Mouse (Mus musculus): ENCODE measurements around the gene Styxl1. TPM values are rescaled to one million over a fixed set of nuclear protein-coding genes. Genes with fewer than 3 reads are reported as not detected.

Styxl1 gene
- polyA plus RNA-seq, 1 experiment from 2014 or later = not detected

GRCm38 (mm10) chr5:135800927-135801326 is 22.7 kb upstream of the Styxl1 start:
- Histone ChIP-seq H3K36me3 (no peaks in the 10 kb centered on the region), H3K27me3 (no peaks in the 10 kb centered on the region), H3K9ac (peak overlapping the region; percentile 42; the same call in 1 of the 2 replicates), H3K4me2 (replicated peaks) (no peak overlapping the region), H3K4me3 (no peak overlapping the region), H3K9me3 (replicated peaks) (no peaks in the 10 kb centered on the region), H3K27ac (peak overlapping the region; percentile 70), H3K4me1 (peaks cover 21% of the 10 kb centered on the region)
- WGBS = 0% methylated on average over 6 of the region's 6 CpGs
- peak; percentile 68 for ATAC-seq (ENCODE audit: low FRiP score)

DNA sequence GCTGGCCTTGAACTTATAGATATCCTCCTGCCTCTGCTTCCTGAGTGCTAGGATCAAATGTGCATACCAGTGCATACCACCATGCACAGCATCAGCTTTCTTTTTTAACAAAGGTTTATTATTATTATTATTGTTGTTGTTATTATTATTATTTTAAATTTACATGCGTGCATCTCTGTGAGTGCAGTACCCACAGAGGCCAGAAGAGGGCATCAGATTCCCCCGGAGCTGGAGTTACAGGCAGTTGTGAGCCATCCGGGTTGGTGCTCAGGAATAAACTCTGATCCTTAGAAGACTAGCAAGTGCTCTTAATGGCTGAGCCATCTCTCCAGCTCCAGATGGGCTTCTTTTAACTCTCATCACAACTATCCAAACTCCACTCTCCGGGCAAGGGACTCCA is 21.6 kb upstream of the Styxl1 start:
- no peak overlapping the region for H3K4me3 ChIP-seq
- H3K27me3 ChIP-seq = no peaks in the 10 kb centered on the region
- H3K27ac ChIP-seq = 0 out of 2 replicates have a peak overlapping the region, but pooled peaks have one; percentile 70
- H3K9me3 ChIP-seq (replicated peaks) = no peaks in the 10 kb centered on the region
- H3K36me3 ChIP-seq = no peaks in the 10 kb centered on the region
- peaks cover 23% of the 10 kb centered on the region for H3K4me1 ChIP-seq
- H3K4me2 ChIP-seq (replicated peaks) = no peak overlapping the region
- H3K9ac ChIP-seq = no peak overlapping the region
- ATAC-seq (ENCODE audit: low FRiP score) = no peak
- WGBS = 37% methylated on average over 4 of the region's 4 CpGs

- Histone ChIP-seq H3K27ac (peak overlapping the region; percentile 89), H3K9me3 (replicated peaks) (no peaks in the 10 kb centered on the region), H3K27me3 (no peaks in the 10 kb centered on the region), H3K4me3 (peak overlapping the region; percentile 16; the same call in 1 of the 2 replicates), H3K4me2 (replicated peaks) (peak overlapping the region; percentile 43), H3K9ac (peak overlapping the region; percentile 47; the same call in 1 of the 2 replicates), H3K36me3 (peaks cover 24% of the 10 kb centered on the region), H3K4me1 (peaks cover 12% of the 10 kb centered on the region)
- 12% methylated on average over 5 of the region's 5 CpGs for WGBS
- ATAC-seq (ENCODE audit: low FRiP score) = no peak; the same call in 1 of the 2 replicates
Observed at GRCm38 (mm10) chr5:135794859-135795181, 16.6 kb upstream of the Styxl1 start.

DNA sequence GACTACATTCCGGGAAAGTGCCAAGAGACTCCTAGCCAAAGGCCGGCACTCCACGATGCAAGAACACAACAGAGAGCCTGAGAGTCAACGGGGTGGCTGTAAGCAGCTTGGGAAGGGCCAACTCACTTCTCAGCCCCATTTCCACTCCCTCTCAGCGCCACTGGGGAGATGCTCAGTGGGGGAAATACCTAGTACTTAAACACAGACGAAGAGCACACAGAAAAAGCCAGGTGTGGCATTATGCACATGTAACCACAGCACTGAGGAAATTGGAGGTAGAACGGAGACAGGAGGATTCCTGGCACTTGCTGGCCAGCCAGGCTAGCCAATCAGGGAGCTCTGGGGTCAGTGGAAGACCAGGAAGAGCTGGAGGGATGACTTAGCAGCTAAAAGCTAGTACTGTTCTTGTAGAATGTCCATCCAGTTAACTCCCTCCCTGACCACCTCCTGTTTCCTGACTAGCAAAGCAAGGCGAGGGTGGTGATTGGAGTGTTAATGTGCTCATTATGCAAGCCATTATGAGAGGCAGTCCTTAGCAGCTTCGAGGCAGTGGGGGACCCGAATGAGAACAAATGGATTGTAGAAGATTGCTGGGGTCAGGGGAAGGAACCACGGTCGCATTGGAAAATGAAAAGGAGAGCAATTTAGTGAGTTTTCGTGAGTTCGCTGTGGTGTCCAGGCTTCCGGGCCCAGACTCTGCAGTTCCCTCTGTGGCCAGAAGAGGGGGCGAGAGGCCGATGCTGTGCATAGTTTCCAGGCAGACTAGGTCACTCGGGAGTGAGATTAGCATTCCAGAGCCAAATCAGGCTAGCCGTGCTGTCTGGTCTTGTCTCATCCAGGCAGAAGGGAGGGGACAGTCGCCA is 16.0 kb upstream of the Styxl1 start:
- Histone ChIP-seq H3K9me3 (replicated peaks) (no peaks in the 10 kb centered on the region), H3K4me2 (replicated peaks) (peak overlapping the region; percentile 43), H3K4me3 (peak overlapping the region; percentile 16; the same call in 1 of the 2 replicates), H3K9ac (peak overlapping the region; percentile 47; the same call in 1 of the 2 replicates), H3K27ac (peak overlapping the region; percentile 89), H3K36me3 (peaks cover 30% of the 10 kb centered on the region), H3K27me3 (no peaks in the 10 kb centered on the region), H3K4me1 (peaks cover 12% of the 10 kb centered on the region)
- ATAC-seq (ENCODE audit: low FRiP score) = peak; percentile 94
- 9% methylated on average over 20 of the region's 20 CpGs for WGBS

DNA sequence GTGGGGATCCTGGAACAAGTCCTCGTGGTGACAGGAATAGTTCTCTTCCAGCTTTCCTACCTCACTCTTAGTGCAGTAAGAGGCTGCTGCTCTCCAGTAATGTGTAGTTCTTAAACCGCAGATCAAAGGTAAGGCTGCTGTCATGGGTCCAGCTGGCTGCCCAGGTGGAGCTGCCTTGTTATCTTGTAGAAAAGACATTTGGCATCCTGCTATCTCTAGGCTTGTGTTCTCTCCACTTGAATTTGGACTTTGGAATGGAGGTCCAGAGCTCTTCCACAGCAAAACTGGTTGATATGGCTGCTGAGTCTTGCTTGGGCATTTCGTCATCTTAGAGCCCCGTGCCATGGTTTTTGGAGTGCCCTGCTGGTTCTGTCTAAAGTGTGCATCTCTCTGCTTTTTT is 4.7 kb upstream of the Styxl1 start:
- no peak for ATAC-seq (ENCODE audit: low FRiP score)
- Histone ChIP-seq H3K36me3 (peaks cover 63% of the 10 kb centered on the region), H3K9ac (no peak overlapping the region), H3K27ac (no peak overlapping the region), H3K9me3 (replicated peaks) (no peaks in the 10 kb centered on the region), H3K4me2 (replicated peaks) (no peak overlapping the region), H3K27me3 (no peaks in the 10 kb centered on the region), H3K4me1 (peaks cover 17% of the 10 kb centered on the region), H3K4me3 (no peak overlapping the region)
- 92% methylated on average over 4 of the region's 4 CpGs for WGBS

- Histone ChIP-seq H3K4me2 (replicated peaks) (peak overlapping the region; percentile 87; the same call in 1 of the 2 replicates), H3K36me3 (peaks cover 38% of the 10 kb centered on the region), H3K9ac (no peak overlapping the region), H3K27me3 (no peaks in the 10 kb centered on the region), H3K27ac (no peak overlapping the region), H3K4me1 (peaks cover 22% of the 10 kb centered on the region), H3K9me3 (replicated peaks) (no peaks in the 10 kb centered on the region), H3K4me3 (no peak overlapping the region)
- ATAC-seq (ENCODE audit: low FRiP score) = no peak
- WGBS = 79% methylated on average over 8 of the region's 8 CpGs
Observed at GRCm38 (mm10) chr5:135780331-135780730, 2.1 kb upstream of the Styxl1 start.

- Histone ChIP-seq H3K4me3 (peak within 1 kb of the TSS; percentile 84), H3K27ac (peak within 1 kb of the TSS; percentile 94), H3K4me2 (replicated peaks) (peak within 1 kb of the TSS; percentile 87), H3K4me1 (peaks cover 22% of the 10 kb centered on the region), H3K27me3 (no peaks in the 10 kb centered on the region), H3K9ac (peak within 1 kb of the TSS; percentile 93), H3K9me3 (replicated peaks) (no peaks in the 10 kb centered on the region), H3K36me3 (peaks cover 22% of the 10 kb centered on the region)
- WGBS = 2% methylated on average over 70 of the region's 70 CpGs
- ATAC-seq (ENCODE audit: low FRiP score) = peak; percentile 97
Observed at GRCm38 (mm10) chr5:135778471-135779445, 573 bp upstream of the Styxl1 start, which contains the start of gene Mdh2. Mdh2 (plus strand) TSS chr5:135778480.

- WGBS = 83% methylated on average over 4 of the region's 4 CpGs
- no peak overlapping the region for H3K9ac ChIP-seq
- peaks cover 1% of the 10 kb centered on the region for H3K36me3 ChIP-seq
- no peaks in the 10 kb centered on the region for H3K9me3 ChIP-seq (replicated peaks)
- no peak for ATAC-seq (ENCODE audit: low FRiP score)
- peaks cover 22% of the 10 kb centered on the region for H3K4me1 ChIP-seq
- H3K4me3 ChIP-seq = no peak overlapping the region
- H3K27ac ChIP-seq = no peak overlapping the region
- H3K4me2 ChIP-seq (replicated peaks) = no peak overlapping the region
- no peaks in the 10 kb centered on the region for H3K27me3 ChIP-seq
Observed at GRCm38 (mm10) chr5:135776546-135776945, 1.6 kb downstream of the Styxl1 start.

- Histone ChIP-seq H3K4me2 (replicated peaks) (no peak overlapping the region), H3K9ac (no peak overlapping the region), H3K36me3 (no peaks in the 10 kb centered on the region), H3K27me3 (no peaks in the 10 kb centered on the region), H3K4me1 (peaks cover 3% of the 10 kb centered on the region), H3K27ac (no peak overlapping the region), H3K9me3 (replicated peaks) (no peaks in the 10 kb centered on the region), H3K4me3 (no peak overlapping the region)
- no peak for ATAC-seq (ENCODE audit: low FRiP score)
- WGBS = 68% methylated on average over 3 of the region's 3 CpGs
Observed at GRCm38 (mm10) chr5:135772519-135772918, 5.7 kb downstream of the Styxl1 start.

DNA sequence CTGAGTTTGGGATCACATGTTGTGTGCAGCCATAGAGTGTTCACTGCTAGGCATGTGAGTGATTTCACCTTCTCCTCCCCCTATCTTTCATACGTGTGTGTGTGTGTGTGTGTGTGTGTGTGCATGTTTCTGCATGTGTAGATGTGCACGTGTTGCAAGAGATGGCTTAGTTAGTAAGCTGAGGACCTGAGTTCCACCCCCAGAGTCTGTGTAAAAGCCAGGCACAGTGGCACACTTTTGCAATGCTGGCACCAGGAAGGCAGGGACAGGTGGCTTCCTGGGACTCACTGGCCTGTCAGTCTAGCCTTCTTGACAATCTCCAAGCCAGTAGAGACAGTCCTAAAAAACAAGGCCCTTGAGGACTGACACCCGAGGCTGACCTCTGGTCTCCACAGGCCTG is 13.2 kb downstream of the Styxl1 start:
- H3K4me3 ChIP-seq = no peak overlapping the region
- no peaks in the 10 kb centered on the region for H3K9me3 ChIP-seq (replicated peaks)
- H3K9ac ChIP-seq = no peak overlapping the region
- ATAC-seq (ENCODE audit: low FRiP score) = no peak
- WGBS = 89% methylated on average over 3 of the region's 3 CpGs
- H3K27ac ChIP-seq = no peak overlapping the region
- 0 out of 2 replicates have a peak, but pooled peaks cover 4% of the 10 kb centered on the region for H3K27me3 ChIP-seq
- no peaks in the 10 kb centered on the region for H3K36me3 ChIP-seq
- no peaks in the 10 kb centered on the region for H3K4me1 ChIP-seq
- no peak overlapping the region for H3K4me2 ChIP-seq (replicated peaks)

- H3K36me3 ChIP-seq = no peaks in the 10 kb centered on the region
- WGBS = 5% methylated on average over 7 of the region's 7 CpGs
- no peak overlapping the region for H3K4me3 ChIP-seq
- H3K27ac ChIP-seq = no peak overlapping the region
- no peaks in the 10 kb centered on the region for H3K9me3 ChIP-seq (replicated peaks)
- ATAC-seq (ENCODE audit: low FRiP score) = no peak
- 0 out of 2 replicates have a peak, but pooled peaks cover 4% of the 10 kb centered on the region for H3K27me3 ChIP-seq
- H3K9ac ChIP-seq = no peak overlapping the region
- no peaks in the 10 kb centered on the region for H3K4me1 ChIP-seq
- no peak overlapping the region for H3K4me2 ChIP-seq (replicated peaks)
Observed at GRCm38 (mm10) chr5:135763526-135763925, 14.7 kb downstream of the Styxl1 start.

- Histone ChIP-seq H3K27me3 (0 out of 2 replicates have a peak, but pooled peaks cover 4% of the 10 kb centered on the region), H3K9ac (no peak overlapping the region), H3K4me2 (replicated peaks) (no peak overlapping the region), H3K4me3 (no peak overlapping the region), H3K4me1 (no peaks in the 10 kb centered on the region), H3K9me3 (replicated peaks) (no peaks in the 10 kb centered on the region), H3K36me3 (no peaks in the 10 kb centered on the region), H3K27ac (no peak overlapping the region)
- WGBS = 84% methylated on average over 3 of the region's 3 CpGs
- ATAC-seq (ENCODE audit: low FRiP score) = no peak
Observed at GRCm38 (mm10) chr5:135761881-135762280, 16.3 kb downstream of the Styxl1 start.
